Mouse (Mus musculus) limb, embryonic 13.5 days (tissue): ENCODE measurements at regions not wholly inside any gene's neighbourhood (a gene's known extent, or its start where the extent isn't known, plus 50 kb on each side); places are given as distances from the start of the nearest gene placed in this dataset.
"Not testable (repeated sequence)": the region's sequence is repeated elsewhere in the genome, so short reads cannot be mapped to it uniquely, and the experiment has no call there.

ENCODE experiments used
- ATAC-seq: fragments of 200-750 bp; cut with Nextera tagmentation; 2 replicates; pipeline ENCODE4 v1.8.0; 2017; ENCODE audit warnings: low read depth, moderate number of reproducible peaks, moderate TSS enrichment; ENCODE audit not compliant: low FRiP score
- H3K27ac ChIP-seq: fragments of 300-500 bp; sonication (generic); 2 replicates; pipeline ENCODE4 v1.5.1; 2015; ENCODE audit warnings: inconsistent platforms, mild to moderate bottlenecking, moderate library complexity
- H3K27me3 ChIP-seq: fragments of 300-500 bp; sonication (generic); 2 replicates; pipeline ENCODE4 v1.6.1; 2015; ENCODE audit warnings: mild to moderate bottlenecking, inconsistent platforms
- H3K36me3 ChIP-seq: fragments of 300-500 bp; sonication (generic); 2 replicates; pipeline ENCODE4 v1.6.1; 2015; ENCODE audit warnings: inconsistent platforms, mild to moderate bottlenecking, moderate library complexity
- H3K4me1 ChIP-seq: fragments of 300-500 bp; sonication (generic); 2 replicates; pipeline ENCODE4 v1.6.1; 2015; ENCODE audit warnings: inconsistent platforms
- H3K4me2 ChIP-seq: fragments of 300-500 bp; sonication (generic); replicated peaks from 2 replicates; pipeline ENCODE4 v1.6.1; 2015; ENCODE audit warnings: inconsistent platforms, mild to moderate bottlenecking, moderate library complexity
- H3K4me3 ChIP-seq: fragments of 300-500 bp; sonication (generic); 2 replicates; pipeline ENCODE4 v1.5.1; 2015; ENCODE audit warnings: moderate library complexity, mild to moderate bottlenecking, inconsistent platforms
- H3K9ac ChIP-seq: fragments of 300-500 bp; sonication (generic); 2 replicates; pipeline ENCODE4 v1.6.1; 2015; ENCODE audit warnings: mild to moderate bottlenecking, inconsistent platforms
- H3K9me3 ChIP-seq: fragments of 300-500 bp; sonication (generic); 2 replicates; pipeline ENCODE4 v1.6.1; 2016; ENCODE audit warnings: inconsistent platforms
- WGBS: fragments of 180-500 bp; shearing (Covaris S2); methylation state at CpG from one replicate; pipeline ENCODE4 v1.1.7; 2015; 5-methylcytosine and 5-hydroxymethylcytosine counted together

DNA sequence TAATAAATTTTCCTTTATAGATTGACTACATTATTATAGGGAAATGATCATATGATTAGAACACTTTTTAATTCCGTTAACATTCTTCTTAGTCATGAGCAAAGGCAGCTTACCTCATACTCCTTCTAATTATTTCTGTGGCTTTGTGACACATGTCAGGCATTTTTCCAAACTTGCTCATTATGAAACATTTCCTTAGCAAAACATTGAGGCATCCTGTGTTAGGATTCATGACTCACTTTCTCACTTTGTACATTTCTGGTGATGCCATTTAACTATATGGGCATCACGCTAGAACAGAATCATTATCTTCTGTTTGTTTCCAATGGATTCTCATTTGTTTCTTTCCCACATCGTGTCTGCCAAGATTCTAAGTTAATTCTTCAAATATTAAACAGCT, 621.3 kb downstream of the Tecrl start:
- 74% methylated on average over 3 of the region's 3 CpGs for WGBS
- Histone ChIP-seq H3K27ac (no peak overlapping the region), H3K9ac (no peak overlapping the region), H3K4me2 (no peak overlapping the region), H3K36me3 (no peaks in the 10 kb centered on the region), H3K4me3 (no peak overlapping the region), H3K9me3 (no peaks in the 10 kb centered on the region), H3K4me1 (no peaks in the 10 kb centered on the region), H3K27me3 (no peaks in the 10 kb centered on the region)
- no peak for ATAC-seq

GRCm38 (mm10) chr5:82728240-82728639, 626.8 kb downstream of the Tecrl start:
- H3K4me3 ChIP-seq: no peak overlapping the region
- H3K36me3 ChIP-seq: no peaks in the 10 kb centered on the region
- no peaks in the 10 kb centered on the region for H3K9me3 ChIP-seq
- ATAC-seq: no peak
- WGBS: 13% methylated on average over 2 of the region's 2 CpGs
- H3K4me2 ChIP-seq: no peak overlapping the region
- H3K4me1 ChIP-seq: peaks cover 12% of the 10 kb centered on the region
- no peaks in the 10 kb centered on the region for H3K27me3 ChIP-seq
- no peak overlapping the region for H3K27ac ChIP-seq
- H3K9ac ChIP-seq: no peak overlapping the region

DNA sequence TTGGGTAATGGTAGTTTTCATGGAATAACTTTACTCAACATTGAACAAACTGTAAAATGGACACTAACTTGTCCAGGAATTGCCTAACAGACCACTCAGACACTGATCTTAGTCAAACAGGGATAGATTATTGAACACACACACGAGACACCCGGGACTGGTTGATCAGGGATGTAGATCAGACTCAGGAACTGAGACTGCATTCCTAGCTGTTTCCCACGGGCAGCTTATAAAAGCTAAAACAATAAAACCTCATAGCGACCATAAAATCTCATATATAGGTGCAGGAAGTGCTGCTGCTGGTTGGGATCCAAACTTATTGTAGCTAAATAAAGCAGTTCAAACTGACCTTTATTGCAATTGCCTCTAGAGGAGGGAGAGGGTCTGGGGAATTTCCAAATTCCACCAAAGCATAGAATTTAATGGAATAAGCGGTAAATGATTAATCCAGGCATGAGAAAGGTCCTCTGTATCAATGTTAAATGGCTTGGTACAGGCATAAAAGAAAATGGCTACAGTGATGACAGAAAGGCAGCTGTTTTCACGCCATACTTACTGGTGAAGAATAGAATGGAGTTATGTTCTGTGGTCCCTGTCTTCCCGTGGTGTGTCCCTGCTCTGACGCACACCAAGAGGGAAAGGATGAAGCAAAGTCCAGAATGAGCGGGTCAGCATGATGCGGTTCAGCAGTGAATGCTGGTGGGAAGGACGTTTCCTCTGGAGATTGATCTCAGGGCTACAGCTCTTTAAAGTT, 627.6 kb downstream of the Tecrl start:
- H3K27ac ChIP-seq: 0 out of 2 replicates have a peak overlapping the region, but pooled peaks have one; percentile 33
- H3K4me3 ChIP-seq: no peak overlapping the region
- H3K9me3 ChIP-seq: no peaks in the 10 kb centered on the region
- H3K4me1 ChIP-seq: peaks cover 12% of the 10 kb centered on the region
- no peaks in the 10 kb centered on the region for H3K36me3 ChIP-seq
- H3K27me3 ChIP-seq: no peaks in the 10 kb centered on the region
- peak; percentile 73 for ATAC-seq
- WGBS: 42% methylated on average over 11 of the region's 11 CpGs
- peak overlapping the region; percentile 43 for H3K4me2 ChIP-seq
- no peak overlapping the region for H3K9ac ChIP-seq

GRCm38 (mm10) chr5:82715705-82716104, 639.3 kb downstream of the Tecrl start:
- ATAC-seq: no peak
- WGBS: 68% methylated on average over 1 of the region's 1 CpGs
- Histone ChIP-seq H3K27me3 (no peaks in the 10 kb centered on the region), H3K9me3 (no peaks in the 10 kb centered on the region), H3K4me3 (no peak overlapping the region), H3K36me3 (no peaks in the 10 kb centered on the region), H3K4me1 (no peaks in the 10 kb centered on the region), H3K4me2 (no peak overlapping the region), H3K27ac (no peak overlapping the region), H3K9ac (no peak overlapping the region)

- not testable (repeated sequence) for H3K9me3 ChIP-seq, H3K4me2 ChIP-seq, ATAC-seq, H3K27me3 ChIP-seq, H3K9ac ChIP-seq, H3K27ac ChIP-seq, H3K4me3 ChIP-seq, H3K36me3 ChIP-seq, H3K4me1 ChIP-seq
These were observed 655.3 kb downstream of the Tecrl start for GRCm38 (mm10) chr5:82699666-82700065.

DNA sequence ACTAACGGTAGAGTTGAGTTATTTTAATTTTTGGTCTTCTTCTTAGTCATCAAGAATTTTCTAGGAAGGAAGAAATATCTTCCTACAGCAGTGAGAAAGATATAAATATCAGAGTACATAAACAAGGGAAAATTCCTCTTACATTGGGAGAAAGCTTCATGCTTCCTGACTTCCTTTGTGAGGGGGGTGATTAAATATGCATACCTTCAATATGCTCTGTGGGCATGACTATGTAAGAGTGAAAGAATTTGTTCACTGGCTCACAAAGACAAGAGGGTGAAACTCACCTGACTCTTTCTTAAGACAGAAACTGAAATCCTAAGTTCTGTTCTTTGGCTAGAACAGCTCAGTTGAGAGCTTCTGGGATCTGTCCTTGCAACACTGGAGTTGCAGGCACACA, 656.1 kb downstream of the Tecrl start:
- H3K4me2 ChIP-seq: no peak overlapping the region
- H3K9me3 ChIP-seq: no peaks in the 10 kb centered on the region
- no peak overlapping the region for H3K27ac ChIP-seq
- H3K4me3 ChIP-seq: no peak overlapping the region
- no peaks in the 10 kb centered on the region for H3K27me3 ChIP-seq
- 83% methylated on average over 1 of the region's 1 CpGs for WGBS
- no peaks in the 10 kb centered on the region for H3K36me3 ChIP-seq
- no peak overlapping the region for H3K9ac ChIP-seq
- no peaks in the 10 kb centered on the region for H3K4me1 ChIP-seq
- no peak for ATAC-seq

- no peak overlapping the region for H3K9ac ChIP-seq
- H3K9me3 ChIP-seq: no peaks in the 10 kb centered on the region
- H3K27me3 ChIP-seq: no peaks in the 10 kb centered on the region
- H3K27ac ChIP-seq: no peak overlapping the region
- H3K4me3 ChIP-seq: no peak overlapping the region
- no peaks in the 10 kb centered on the region for H3K36me3 ChIP-seq
- H3K4me2 ChIP-seq: no peak overlapping the region
- no peaks in the 10 kb centered on the region for H3K4me1 ChIP-seq
- 89% methylated on average over 1 of the region's 1 CpGs for WGBS
- ATAC-seq: no peak
These were observed 671.6 kb downstream of the Tecrl start for GRCm38 (mm10) chr5:82683437-82683836.

DNA sequence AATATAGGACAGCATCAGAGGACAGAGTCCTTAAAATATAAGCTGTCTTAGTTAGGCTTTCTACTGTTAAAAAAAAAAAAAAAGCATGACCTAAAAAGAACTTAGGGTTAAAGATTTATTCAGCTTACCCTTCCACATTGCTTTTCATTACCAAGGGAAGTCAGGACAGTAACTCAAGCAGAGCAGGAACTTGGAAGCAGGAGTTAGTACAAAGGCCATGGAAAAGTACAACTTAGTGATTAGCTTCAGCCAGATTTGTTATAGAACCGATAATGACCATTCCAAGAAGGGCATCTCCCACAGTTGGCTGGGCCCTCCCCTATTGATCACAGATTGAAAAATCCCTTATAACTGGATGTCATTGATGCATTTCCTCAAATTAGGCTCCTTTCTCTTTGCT, 690.9 kb downstream of the Tecrl start:
- Histone ChIP-seq H3K4me1 (no peaks in the 10 kb centered on the region), H3K4me2 (no peak overlapping the region), H3K9me3 (no peaks in the 10 kb centered on the region), H3K27ac (no peak overlapping the region), H3K4me3 (no peak overlapping the region), H3K27me3 (no peaks in the 10 kb centered on the region), H3K9ac (no peak overlapping the region), H3K36me3 (no peaks in the 10 kb centered on the region)
- WGBS: 91% methylated on average over 1 of the region's 1 CpGs
- no peak for ATAC-seq

- H3K9ac ChIP-seq, H3K27ac ChIP-seq, H3K4me2 ChIP-seq, H3K27me3 ChIP-seq, H3K4me1 ChIP-seq, ATAC-seq, H3K9me3 ChIP-seq, H3K36me3 ChIP-seq, H3K4me3 ChIP-seq: not testable (repeated sequence)
- WGBS: 90% methylated on average over 23 of the region's 23 CpGs
These were observed 701.4 kb downstream of the Tecrl start for GRCm38 (mm10) chr5:82653637-82654036.

- Histone ChIP-seq H3K27me3 (no peaks in the 10 kb centered on the region), H3K4me2 (no peak overlapping the region), H3K4me1 (no peaks in the 10 kb centered on the region), H3K36me3 (no peaks in the 10 kb centered on the region), H3K4me3 (no peak overlapping the region), H3K9ac (no peak overlapping the region), H3K27ac (no peak overlapping the region), H3K9me3 (no peaks in the 10 kb centered on the region)
- ATAC-seq: no peak
- WGBS: 71% methylated on average over 1 of the region's 1 CpGs
These were observed 734.9 kb downstream of the Tecrl start for GRCm38 (mm10) chr5:82620056-82620455.
